Mouse (Mus musculus) A20 (cell line): ENCODE measurements around the gene Mrps6.
"Not testable (repeated sequence)": the region's sequence is repeated elsewhere in the genome, so short reads cannot be mapped to it uniquely, and the experiment has no call there.

ENCODE experiments used
- DNase-seq: peaks from one replicate; pipeline ENCODE4 v3.0.0-alpha.2; 2011; ENCODE audit warnings: low read depth, low spot score

Mrps6 gene

GRCm38 (mm10) chr16:92062832-92063231 lies 4.8 kb downstream of the Mrps6 start:
- DNase-seq = no peak

DNA sequence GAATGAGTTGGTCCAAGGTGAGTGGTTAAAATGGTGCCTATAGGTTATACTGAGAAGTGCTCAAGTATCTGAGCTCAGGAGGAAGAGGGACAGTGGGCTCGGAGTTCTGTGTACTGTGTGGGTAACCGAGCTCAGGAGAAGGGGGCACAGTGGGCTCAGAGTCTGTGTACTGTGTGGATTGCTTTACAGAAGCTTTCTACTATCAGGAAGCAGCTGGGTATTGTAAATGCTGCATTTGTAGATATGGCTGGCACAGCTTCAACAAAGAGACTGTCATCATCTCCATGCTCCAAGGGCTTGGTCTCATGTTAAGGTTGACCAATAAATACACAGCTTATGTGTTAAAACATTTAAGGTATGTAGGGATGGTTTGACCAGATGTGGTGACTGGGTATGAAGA lies 6.7 kb downstream of the Mrps6 start:
- no peak for DNase-seq

- no peak for DNase-seq
Measured at GRCm38 (mm10) chr16:92070338-92070737, 12.3 kb downstream of the Mrps6 start.

GRCm38 (mm10) chr16:92076797-92077196 lies 18.7 kb downstream of the Mrps6 start:
- DNase-seq = no peak

DNA sequence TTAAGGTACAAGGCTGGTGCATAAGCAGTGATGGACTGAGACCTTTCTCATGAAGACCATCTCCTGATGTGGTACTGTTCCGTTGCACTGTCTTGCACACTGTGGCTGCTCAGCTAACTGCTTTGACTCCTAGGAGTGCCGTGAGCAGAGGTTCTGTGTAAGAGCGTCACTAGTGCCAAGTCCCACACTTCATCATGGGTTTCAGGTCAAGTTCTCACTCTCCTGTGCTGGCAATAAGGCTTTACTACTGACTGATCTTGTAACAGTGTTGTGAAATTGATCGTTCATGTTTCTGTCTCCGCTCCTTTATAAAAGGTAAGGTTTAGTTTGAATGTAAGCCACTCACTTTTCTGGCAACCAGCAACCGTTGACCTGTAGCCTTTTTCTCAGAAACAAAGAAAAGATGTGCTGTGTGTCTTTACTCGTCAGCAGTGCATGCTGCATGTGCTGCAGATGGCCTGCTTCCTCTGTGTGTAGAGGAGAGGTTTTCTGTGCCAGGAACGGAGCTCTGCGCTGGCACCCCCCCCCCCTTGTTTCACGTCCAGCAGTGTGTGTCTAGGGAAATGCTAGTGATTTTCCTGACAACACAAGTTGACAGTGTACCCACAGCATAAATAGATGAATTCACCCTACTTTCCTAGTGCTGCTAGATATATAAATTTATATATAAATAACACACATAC lies 25.8 kb downstream of the Mrps6 start:
- no peak for DNase-seq

DNA sequence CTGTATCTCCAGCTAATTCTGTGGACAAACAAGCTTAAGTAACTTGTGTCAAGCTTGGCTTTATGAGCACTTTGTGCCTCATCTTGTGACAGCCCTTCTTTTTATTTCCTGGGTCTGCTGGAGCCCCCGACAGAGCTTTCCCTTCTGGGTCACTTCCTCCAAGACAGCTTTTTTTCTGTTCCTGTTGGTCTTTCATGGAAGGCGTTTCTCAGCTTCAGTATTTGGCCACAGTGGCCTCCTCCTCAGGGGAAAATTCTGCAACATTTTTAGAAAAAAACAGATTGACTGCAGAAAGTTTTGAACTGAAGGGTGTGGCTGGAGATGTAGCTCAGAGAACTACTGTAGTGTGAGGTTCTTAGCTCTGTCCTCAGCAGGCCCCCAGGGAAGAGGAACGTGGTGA lies 31.2 kb downstream of the Mrps6 start:
- no peak for DNase-seq

GRCm38 (mm10) chr16:92091876-92092275 lies 33.8 kb downstream of the Mrps6 start:
- no peak for DNase-seq

GRCm38 (mm10) chr16:92098351-92099051 lies 40.4 kb downstream of the Mrps6 start:
- no peak for DNase-seq

DNA sequence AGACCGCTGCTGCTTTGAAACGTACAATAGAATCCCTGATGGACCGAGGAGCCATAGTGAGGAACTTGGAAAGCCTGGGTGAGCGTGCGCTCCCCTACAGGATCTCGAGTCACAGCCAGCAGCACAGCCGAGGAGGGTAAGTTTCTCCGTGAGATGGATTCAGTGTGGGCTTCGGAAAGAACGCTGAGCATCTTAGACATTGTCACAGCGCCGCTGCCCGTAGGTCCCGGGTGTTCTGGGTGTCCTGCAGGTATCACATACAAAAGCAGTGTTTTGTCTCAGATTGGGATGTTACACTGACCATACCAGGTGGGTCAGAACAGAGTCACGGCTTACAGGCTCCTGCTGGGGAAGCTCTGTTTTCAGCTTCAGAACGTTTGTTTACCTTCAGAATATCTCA lies 41.5 kb downstream of the Mrps6 start:
- no peak for DNase-seq

DNA sequence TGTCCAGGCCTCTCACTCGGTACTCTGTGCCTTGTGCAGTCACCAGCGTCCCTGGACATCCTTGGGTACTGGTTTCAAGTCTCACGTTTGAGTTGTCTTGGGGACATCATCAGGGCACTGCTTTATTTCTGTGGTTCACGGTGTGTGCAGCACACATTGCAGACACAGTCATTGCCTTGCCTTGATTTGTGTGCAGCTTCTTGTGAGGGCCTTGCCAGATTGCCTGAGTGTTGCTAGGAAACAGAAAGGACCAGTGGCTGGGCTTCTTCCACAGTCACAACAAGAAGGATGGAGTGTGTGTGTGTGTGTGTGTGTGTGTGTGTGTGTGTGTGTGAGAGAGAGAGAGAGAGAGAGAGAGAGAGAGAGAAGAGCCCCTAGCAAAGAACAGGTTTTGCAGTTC lies 42.0 kb downstream of the Mrps6 start:
- DNase-seq = no peak

GRCm38 (mm10) chr16:92102115-92102514 lies 44.0 kb downstream of the Mrps6 start:
- no peak for DNase-seq

- not testable (repeated sequence) for DNase-seq
Measured at GRCm38 (mm10) chr16:92102931-92103330, 44.9 kb downstream of the Mrps6 start.

DNA sequence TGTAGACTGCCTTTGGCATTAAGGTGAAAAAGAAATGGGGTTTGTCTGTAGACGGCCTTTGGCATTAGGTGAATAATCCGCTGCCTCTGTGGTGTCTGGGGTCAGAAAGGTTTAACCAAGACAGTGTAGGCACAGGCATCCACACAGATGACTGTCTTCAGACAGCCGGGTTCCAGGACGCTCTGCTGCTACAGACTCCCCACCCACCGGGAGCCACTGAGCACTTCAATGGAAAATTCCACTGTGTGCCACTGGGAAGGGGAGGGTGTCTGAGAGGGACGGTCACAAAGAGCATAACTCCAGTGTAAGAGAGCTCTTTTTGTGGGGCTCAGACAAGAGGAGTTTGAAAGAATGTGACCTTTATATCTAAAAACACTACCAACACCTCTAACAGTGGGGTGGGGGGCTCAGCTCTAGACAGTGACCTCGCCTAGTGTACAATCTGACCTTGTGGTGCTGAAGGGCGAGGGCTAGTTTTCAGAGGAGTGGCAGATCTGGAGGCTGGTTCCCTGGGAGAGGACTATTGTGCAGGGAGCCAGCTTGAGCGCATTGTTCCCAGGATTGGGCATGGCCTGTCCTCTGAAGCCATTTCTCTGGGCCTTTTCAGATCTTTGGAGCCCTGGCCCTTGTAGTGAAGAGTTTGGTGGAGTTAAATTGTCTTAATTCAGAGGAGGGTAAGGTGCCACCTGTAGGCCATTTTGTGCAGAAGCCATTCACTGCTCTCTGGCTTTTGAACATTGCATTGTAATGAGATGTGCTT lies 45.7 kb downstream of the Mrps6 start:
- no peak for DNase-seq

DNA sequence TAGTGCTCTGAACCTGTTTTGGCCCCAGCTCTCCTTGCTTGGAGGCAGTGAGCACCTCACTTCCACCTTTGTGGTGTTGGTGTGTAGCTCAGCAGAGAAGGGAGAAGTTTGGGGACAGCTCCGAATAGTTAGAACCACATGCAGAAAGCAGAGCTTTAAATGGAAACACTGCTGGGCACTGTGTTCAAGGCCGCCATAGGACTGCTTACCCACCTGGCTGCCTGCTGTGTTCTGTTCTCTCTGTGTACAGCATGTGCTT lies 46.2 kb downstream of the Mrps6 start:
- DNase-seq = no peak

DNA sequence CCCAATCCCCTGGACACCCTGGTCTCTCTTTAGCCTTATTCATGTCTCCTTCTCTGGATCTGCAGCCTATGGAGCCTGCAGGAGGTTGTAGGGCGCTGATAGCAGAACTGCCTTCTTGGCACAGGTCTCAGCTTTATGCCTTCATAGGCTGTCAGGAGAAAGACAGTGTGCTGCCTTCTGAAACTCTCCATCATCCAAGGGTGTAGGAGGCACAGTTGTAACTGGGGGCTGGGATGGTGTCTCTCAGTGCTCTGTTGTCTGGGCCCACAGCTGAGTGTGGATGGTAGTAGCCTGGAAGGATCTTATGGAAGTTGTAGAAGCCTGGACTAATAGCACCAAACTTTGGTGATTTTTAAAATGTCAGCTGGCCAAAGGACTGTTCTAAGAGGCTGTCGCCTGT lies 46.9 kb downstream of the Mrps6 start:
- no peak for DNase-seq

DNA sequence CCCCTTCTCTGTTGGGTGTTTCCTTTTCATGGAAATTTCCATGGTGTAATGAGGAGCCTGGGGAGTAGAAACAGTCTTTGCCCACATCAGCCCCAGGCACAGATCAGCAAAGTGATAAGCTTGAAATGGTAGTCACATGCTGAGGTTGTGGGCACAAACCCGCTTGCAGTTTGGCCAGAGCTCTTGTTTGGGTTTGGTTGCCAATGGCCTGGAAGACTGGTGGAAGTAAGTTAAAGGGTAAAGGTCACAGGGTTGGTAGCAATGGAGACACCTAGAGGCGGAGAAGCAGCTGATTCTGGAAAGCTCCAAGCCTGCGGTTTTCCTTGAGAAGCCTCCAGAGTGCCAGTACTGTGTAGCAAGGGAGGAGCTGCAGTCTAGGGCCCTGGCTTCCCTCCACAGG lies 47.6 kb downstream of the Mrps6 start:
- no peak for DNase-seq

DNA sequence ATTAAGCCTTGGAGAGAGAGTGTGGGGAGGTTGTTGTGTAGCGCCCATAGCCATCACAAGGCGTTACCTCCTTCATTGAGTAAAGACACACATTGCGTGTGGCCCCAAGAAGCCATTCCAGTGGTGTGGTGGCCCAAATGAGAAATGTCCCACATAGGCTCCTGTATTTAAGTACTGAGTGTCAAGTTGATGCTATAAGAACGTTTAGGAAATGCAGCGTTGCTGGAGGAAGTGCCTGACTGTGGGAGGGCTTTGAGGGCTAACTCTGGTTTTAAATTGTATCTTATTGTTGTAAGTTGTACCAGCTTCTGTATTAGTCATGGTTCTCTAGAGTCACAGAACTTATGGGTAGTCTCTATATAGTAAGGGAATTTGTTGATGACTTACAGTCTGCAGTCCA lies 49.3 kb downstream of the Mrps6 start:
- no peak for DNase-seq

GRCm38 (mm10) chr16:92114706-92115241 lies 56.7 kb downstream of the Mrps6 start:
- DNase-seq = no peak

GRCm38 (mm10) chr16:92115611-92116421 lies 57.7 kb downstream of the Mrps6 start:
- DNase-seq = no peak

- no peak for DNase-seq
Measured at GRCm38 (mm10) chr16:92117337-92118209, 59.5 kb downstream of the Mrps6 start.

DNA sequence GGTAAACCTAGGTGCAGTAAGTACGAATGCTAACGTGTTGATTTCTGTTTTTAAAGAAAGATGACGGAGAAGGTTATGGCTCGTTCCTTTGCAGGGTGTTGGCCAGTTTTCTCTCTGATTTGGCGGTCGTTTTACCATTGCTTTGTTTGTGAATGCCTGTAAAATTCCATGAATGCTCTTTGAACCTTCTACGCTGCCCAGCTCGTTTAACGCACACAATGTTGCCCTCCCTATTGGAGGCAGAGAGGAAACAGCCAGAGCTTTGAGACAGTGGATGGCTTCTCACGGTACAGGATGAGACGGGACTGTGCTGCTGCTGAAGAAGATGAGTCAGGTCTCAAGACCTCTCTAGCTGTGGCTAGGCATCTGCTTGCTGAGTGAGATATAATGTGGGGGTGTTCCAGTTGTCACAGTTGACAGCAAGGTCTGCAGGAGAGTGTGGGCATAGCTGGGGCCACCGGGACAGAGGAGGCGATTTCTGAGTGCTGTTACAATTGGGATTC lies 61.0 kb downstream of the Mrps6 start:
- no peak for DNase-seq
